Mouse (Mus musculus) c-Kit-negative CD71-positive TER-119-positive erythroid progenitor cells, embryonic 14.5 days (primary cell): ENCODE data around the gene Ccdc57.
"Not testable (repeated sequence)": the region's sequence is repeated elsewhere in the genome, so short reads cannot be mapped to it uniquely, and the experiment has no call there.

Experiments used
- DNase-seq: peaks from one replicate; pipeline ENCODE4 v3.0.0-alpha.2; 2013; ENCODE audit warnings: low read depth, low spot score

The Ccdc57 gene

GRCm38 (mm10) chr11:120903159-120903850, 29.4 kb downstream of the Ccdc57 start:
- no peak for DNase-seq

GRCm38 (mm10) chr11:120902487-120903142, 30.1 kb downstream of the Ccdc57 start:
- peak; percentile 31 for DNase-seq

- no peak for DNase-seq
These were observed 30.8 kb downstream of the Ccdc57 start for GRCm38 (mm10) chr11:120901729-120902486.

- peak; percentile 64 for DNase-seq
These were observed 32.1 kb downstream of the Ccdc57 start for GRCm38 (mm10) chr11:120900276-120901244.

GRCm38 (mm10) chr11:120898114-120898548, 34.5 kb downstream of the Ccdc57 start:
- no peak for DNase-seq

GRCm38 (mm10) chr11:120895441-120895840, 37.2 kb downstream of the Ccdc57 start:
- DNase-seq = no peak

GRCm38 (mm10) chr11:120894397-120894796, 38.3 kb downstream of the Ccdc57 start:
- DNase-seq = no peak

GRCm38 (mm10) chr11:120889216-120889615, 43.5 kb downstream of the Ccdc57 start:
- no peak for DNase-seq

- no peak for DNase-seq
These were observed 44.0 kb downstream of the Ccdc57 start for GRCm38 (mm10) chr11:120888718-120889117.

- no peak for DNase-seq
These were observed 45.2 kb downstream of the Ccdc57 start for GRCm38 (mm10) chr11:120887502-120887901.

- no peak for DNase-seq
These were observed 46.2 kb downstream of the Ccdc57 start for GRCm38 (mm10) chr11:120886462-120886861.

- DNase-seq = no peak
These were observed 49.1 kb downstream of the Ccdc57 start for GRCm38 (mm10) chr11:120883601-120884000.

- DNase-seq = no peak
These were observed 49.7 kb downstream of the Ccdc57 start for GRCm38 (mm10) chr11:120882931-120883330.

- no peak for DNase-seq
These were observed 59.5 kb downstream of the Ccdc57 start for GRCm38 (mm10) chr11:120873206-120873605.

- no peak for DNase-seq
These were observed 61.2 kb downstream of the Ccdc57 start for GRCm38 (mm10) chr11:120871521-120871920.

GRCm38 (mm10) chr11:120865816-120866215, 66.9 kb downstream of the Ccdc57 start:
- DNase-seq = no peak

- DNase-seq = no peak
These were observed 69.9 kb downstream of the Ccdc57 start for GRCm38 (mm10) chr11:120862819-120863218.

GRCm38 (mm10) chr11:120855938-120856337, 76.7 kb downstream of the Ccdc57 start:
- not testable (repeated sequence) for DNase-seq

- DNase-seq = no peak
These were observed 78.9 kb downstream of the Ccdc57 start for GRCm38 (mm10) chr11:120853788-120854187.

- DNase-seq = no peak
These were observed 79.5 kb downstream of the Ccdc57 start for GRCm38 (mm10) chr11:120853158-120853557.
